Mouse (Mus musculus) inflammation-experienced regulatory T-cells, adult 6 months (primary cell): ENCODE results near the gene Themis2. TPM values are rescaled to one million over a fixed set of nuclear protein-coding genes. Genes with fewer than 3 reads are reported as not detected.

Source experiments
- ATAC-seq: one replicate; pipeline ENCODE4 v1.8.0; 2017
- polyA plus RNA-seq, 3 experiments: library from polyadenylated mRNA; unstranded; fragments of 100-300 nt; shearing (Covaris generic); gene quantifications; one replicate each; pipeline ENCODE4 v1.2.1; 2017

The Themis2 gene
- polyA plus RNA-seq = 1 to 10 TPM in 1 of 3 experiments, under 1 TPM in 2; 0.56 to 5.8 (median 0.71) TPM

- peak; percentile 80 for ATAC-seq
These were observed at the start of gene Themis2 for GRCm38 (mm10) chr4:132796196-132796886. Gene Themis2 (minus strand): TSS chr4:132796387.

DNA sequence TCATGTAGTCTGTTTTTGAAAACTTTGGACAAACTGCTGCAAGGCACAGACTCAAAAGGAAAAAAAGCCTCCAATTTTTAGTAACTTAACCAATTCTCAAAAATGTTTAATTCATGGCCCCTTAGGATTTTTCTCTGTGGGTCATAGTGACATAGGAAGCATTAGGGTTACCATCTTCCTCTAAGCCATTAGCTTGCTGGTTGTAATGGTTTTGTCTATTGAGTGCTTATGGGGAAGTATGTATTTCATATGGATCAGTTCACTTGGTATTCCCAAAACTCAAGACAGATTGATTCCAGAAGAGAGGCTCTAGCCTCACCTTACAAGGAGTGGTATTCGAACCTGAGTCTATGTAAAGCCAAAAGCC lies 47.5 kb upstream of the Themis2 start:
- no peak for ATAC-seq

DNA sequence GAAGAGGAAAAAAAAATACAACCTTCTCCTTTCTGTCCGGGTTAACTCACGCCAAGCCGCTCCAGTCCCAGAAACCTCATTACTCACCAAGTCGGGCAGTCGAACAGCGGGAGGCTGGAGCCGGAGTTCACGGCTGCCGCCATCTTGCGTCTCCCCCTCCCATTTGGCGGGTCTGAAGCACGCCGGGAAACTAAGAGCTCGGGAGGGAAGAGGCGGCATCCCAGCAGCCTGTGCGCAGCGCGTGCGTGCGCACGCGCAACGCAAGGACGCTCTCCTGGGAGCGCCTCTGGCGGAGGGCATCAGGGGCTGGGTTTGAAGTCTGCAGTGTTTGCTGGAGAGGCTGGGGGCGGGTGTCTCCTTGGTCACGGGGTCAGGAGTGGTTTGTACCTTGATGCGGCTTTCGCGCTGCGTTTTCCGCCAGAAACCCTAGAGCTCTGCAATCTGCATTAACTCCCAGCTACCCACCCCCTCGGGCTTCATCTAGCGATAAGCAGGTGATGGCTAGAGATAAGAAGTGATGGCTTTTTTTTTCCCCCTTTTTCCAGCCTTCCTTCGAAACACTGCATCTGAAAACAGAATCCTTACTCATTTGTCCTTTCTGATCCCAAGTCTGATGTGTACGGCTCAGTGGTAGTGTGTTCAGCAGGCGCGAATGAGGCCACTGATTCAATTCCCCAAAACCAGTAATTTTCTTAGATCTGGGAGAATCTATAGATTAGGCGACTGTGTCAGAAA lies 47.0 kb upstream of the Themis2 start, which contains the start of gene Ppp1r8:
TSS of gene Ppp1r8 (minus strand) at position 200 of the 735 bp plus-strand sequence.
- ATAC-seq = peak; percentile 98

GRCm38 (mm10) chr4:132842281-132842906 lies 46.2 kb upstream of the Themis2 start:
- no peak for ATAC-seq

GRCm38 (mm10) chr4:132841493-132841892 lies 45.3 kb upstream of the Themis2 start:
- ATAC-seq = no peak

- peak; percentile 65 for ATAC-seq
These were observed 27.6 kb upstream of the Themis2 start for GRCm38 (mm10) chr4:132823614-132824366.

DNA sequence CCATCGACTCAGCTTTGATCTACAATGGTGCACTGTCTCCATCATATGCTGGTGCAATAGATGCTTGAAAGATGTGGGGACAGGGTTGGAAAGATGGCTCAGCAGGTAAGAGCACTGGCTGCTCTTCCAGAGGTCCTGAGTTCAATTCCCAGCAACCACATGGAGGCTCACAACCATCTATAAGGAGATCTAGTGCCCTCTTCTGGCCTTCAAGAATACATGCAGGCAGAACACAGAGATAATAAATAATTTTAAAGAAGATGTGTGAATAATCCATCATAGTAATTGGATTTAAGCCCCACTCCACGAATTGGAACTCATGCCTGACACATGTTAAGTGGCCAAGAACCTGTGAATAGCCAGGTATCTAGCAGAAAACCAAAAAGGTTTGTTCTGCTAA lies 22.3 kb upstream of the Themis2 start:
- no peak for ATAC-seq

GRCm38 (mm10) chr4:132816855-132817254 lies 20.7 kb upstream of the Themis2 start:
- no peak for ATAC-seq

DNA sequence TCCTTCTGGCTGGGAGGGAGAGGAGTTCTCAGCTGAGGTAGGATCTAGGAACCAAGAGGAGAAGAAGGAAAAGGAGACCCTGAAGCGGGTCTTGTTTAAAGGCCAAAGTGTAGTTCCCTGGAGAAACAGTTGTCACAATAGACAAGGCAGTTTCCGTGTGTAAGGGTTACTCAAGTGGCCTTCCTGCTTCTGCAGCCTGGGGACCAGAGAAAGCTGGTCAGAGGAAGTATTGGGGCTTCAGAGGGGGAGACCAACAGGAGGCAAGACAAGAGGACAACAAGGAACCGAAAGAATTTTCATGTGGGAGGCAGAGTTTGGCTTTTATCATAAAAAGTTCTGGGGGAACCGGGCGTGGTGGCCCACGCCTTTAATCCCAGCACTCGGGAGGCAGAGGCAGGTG lies 20.2 kb upstream of the Themis2 start:
- no peak for ATAC-seq

GRCm38 (mm10) chr4:132809621-132810020 lies 13.4 kb upstream of the Themis2 start:
- ATAC-seq = no peak

DNA sequence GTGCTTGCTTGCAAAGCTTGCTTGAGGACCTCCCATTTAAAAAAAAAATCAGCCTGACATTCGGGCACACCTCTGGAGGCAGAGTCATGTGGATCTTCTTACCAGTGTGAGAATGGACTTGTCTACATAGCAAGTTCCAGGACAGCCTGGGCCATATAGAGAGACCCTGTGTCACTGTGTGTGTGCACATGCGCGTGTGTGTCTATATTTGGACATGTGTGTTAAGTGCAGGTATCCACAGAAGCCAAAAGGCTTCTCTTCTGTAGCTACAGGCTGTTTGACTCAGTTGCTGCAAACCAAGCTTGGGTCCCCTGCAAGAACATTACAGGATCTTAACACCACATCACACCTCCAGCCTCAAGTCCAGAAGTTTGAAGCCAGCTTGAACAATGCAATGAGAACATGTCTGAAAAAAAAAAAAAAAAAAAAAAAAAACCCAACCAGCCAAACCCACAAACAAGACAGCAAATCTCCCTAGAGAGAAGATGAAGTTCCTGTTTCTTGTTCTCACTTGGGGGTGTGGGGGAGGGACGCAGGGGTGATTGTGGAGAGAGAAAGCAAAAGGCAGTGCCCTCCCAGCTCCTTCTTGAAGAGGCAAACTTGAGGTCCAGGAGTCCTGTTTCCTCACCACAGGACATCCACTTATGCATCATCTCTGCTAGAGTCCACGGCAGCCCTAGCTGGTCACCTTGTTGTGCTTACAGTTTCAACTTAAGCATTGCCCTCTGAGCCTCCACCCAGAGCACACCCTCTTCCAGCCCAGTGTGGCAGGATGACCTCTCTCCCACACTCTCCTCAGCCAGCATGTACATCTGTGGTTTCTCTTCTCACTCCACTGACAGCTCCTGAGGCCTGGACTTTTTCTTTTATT lies 11.8 kb upstream of the Themis2 start:
- ATAC-seq = no peak

DNA sequence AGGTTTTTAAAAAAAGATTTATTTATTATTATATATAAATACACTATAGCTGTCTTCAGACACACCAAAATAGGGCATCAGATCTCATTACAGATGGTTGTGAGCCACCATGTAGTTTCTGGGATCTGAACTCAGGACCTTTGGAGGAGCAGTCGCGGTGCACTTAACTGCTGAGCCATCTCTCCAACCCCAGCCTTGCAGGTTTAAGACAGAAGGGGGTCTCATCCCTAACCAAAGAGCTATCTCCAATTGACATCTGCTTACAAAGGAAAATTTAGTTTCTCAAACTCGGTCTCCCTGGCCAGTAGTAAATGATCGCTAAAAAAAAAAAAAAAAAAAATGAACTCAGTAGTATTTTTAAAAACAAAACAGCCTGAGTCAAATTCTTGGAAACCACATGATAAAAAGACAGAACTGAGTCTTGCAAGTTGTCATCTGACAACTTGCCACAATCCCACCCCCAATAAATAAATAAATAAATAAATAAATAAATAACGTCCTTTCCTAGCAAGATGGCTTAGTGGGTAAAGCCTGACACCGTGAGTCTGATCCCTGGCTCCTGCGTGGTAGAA lies 10.5 kb upstream of the Themis2 start:
- no peak for ATAC-seq

GRCm38 (mm10) chr4:132805599-132806197 lies 9.5 kb upstream of the Themis2 start:
- no peak for ATAC-seq

- ATAC-seq = no peak
These were observed 9.0 kb upstream of the Themis2 start for GRCm38 (mm10) chr4:132805146-132805545.

- no peak for ATAC-seq
These were observed 8.1 kb upstream of the Themis2 start for GRCm38 (mm10) chr4:132804331-132804730.

GRCm38 (mm10) chr4:132803876-132804275 lies 7.7 kb upstream of the Themis2 start:
- ATAC-seq = no peak

- ATAC-seq = no peak
These were observed 7.0 kb upstream of the Themis2 start for GRCm38 (mm10) chr4:132803212-132803611.

- peak; percentile 65 for ATAC-seq
These were observed 6.0 kb upstream of the Themis2 start for GRCm38 (mm10) chr4:132802171-132802637.

GRCm38 (mm10) chr4:132801176-132802077 lies 5.2 kb upstream of the Themis2 start:
- ATAC-seq = no peak

DNA sequence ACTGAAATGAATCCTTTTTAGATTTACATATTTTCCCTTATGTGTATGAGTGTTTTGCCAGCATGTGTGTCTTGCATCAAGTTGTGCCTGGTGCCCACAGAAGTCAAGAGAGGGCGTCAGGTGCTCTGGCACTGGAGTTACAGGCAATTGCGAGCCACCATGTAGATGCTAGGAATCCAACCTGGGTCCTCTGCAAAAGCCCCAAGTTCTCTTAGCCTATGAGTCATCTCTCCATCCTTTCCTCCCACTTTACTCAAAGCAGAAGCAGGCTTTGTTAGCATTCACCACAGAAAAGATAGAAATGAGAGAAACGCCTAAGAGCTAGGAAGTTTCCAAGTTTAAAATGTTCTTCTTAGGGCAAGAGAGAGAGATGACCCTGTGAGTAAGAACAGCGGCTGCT lies 3.7 kb upstream of the Themis2 start:
- no peak for ATAC-seq
